In the genomic region with DNA sequence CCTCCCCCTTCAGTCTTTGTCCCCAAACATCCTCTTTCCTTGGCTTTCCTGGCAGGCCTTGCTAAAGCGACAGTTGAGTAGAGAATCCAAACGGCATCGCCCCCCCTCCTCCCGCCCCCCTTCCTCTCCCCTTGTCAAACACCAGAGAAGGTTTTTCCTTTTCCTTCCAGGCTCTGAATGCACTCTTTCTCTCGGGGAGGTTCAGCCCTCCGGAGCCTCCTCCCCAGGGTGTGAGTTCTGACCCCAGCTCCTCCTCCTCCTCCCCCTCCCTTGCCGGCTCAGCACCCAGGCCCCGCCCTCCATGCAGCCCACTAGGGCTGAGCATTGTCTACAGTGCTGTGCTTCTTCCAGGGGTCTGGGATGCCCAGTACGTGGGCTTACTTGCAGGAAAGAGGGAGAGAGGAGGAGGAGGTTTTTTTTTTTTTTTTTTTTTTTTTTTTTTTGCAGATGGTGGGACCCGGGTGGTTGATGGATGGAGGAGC, we compare ENCODE assay signal across 10 mouse cellular contexts. TPM values are rescaled to one million over a fixed set of nuclear protein-coding genes. Genes with fewer than 3 reads are reported as not detected.
DNase-seq lines count a peak whose midpoint lies in the region; ATAC-seq and TF ChIP-seq lines count a peak whose summit lies in the region.
"Had no signal": no experiment of that assay in that cellular context is flagged by ENCODE, and none has a peak within 500 bp of the region (broad histone marks: within the 10 kb centered on the region; RNA-seq: fewer than 3 reads in every experiment).

No protein-coding gene starts in this region.

- H3K9ac ChIP-seq in ES-E14 (ENCODE audit: insufficient read depth, low read depth, low read length, poor library complexity, severe bottlenecking), result no peak overlapping the region
- peak overlapping the region; percentile 48 for H3K9ac ChIP-seq in embryonic facial prominence, embryonic 11.5 days (replicated peaks; ENCODE audit: low read length)
- 0 out of 2 replicates have a peak overlapping the region, but pooled peaks have one; percentile 22 for H3K9ac ChIP-seq in intestine, postnatal 0 days (ENCODE audit: low read depth, low read length)

- H3K27me3 ChIP-seq in embryonic facial prominence, embryonic 11.5 days (ENCODE audit: control insufficient read depth, insufficient read depth, low read length), result no peaks in the 10 kb centered on the region
- H3K27me3 ChIP-seq in intestine, postnatal 0 days (replicated peaks; ENCODE audit: control insufficient read depth, insufficient read depth, low read length), result no peaks in the 10 kb centered on the region

- no peaks in the 10 kb centered on the region for H3K9me3 ChIP-seq in ES-E14 (ENCODE audit: control insufficient read depth, insufficient read depth, low read depth, low read length)
- H3K9me3 ChIP-seq in embryonic facial prominence, embryonic 11.5 days (replicated peaks; ENCODE audit: control insufficient read depth, low read length), result no peaks in the 10 kb centered on the region
- H3K9me3 ChIP-seq in intestine, postnatal 0 days (ENCODE audit: control insufficient read depth), result no peaks in the 10 kb centered on the region

- no peak overlapping the region for H3K4me3 ChIP-seq in ES-E14 (ENCODE audit: insufficient read depth in 1 of 2, low read depth in 1 of 2, low read length in 2 of 2, poor library complexity in 1 of 2, severe bottlenecking in 1 of 2)
- H3K4me3 ChIP-seq in embryonic facial prominence, embryonic 11.5 days (ENCODE audit: low read depth, low read length), result no peak overlapping the region
- no peak overlapping the region for H3K4me3 ChIP-seq in intestine, postnatal 0 days (ENCODE audit: low read depth, low read length)

- ATAC-seq in embryonic facial prominence, embryonic 11.5 days (replicated peaks; ENCODE audit: insufficient number of reproducible peaks, low FRiP score, low TSS enrichment, low read depth), result peak; percentile 69
- no peak for ATAC-seq in intestine, postnatal 0 days
- ATAC-seq: activated CD4-positive, CD25-positive, alpha-beta regulatory T cell, adult 4 months had no signal

- in situ Hi-C loops in ES-E14 (cut with MboI; ENCODE audit: low sequenced_read_pairs in 2 of 2, unreplicated experiment in 2 of 2), result no loop called here

- H3K27ac ChIP-seq in ES-E14 (ENCODE audit: insufficient read depth, low read depth, low read length, poor library complexity, severe bottlenecking), result no peak overlapping the region
- H3K27ac ChIP-seq in embryonic facial prominence, embryonic 11.5 days (replicated peaks; ENCODE audit: low read depth, low read length), result no peak overlapping the region
- peak overlapping the region; percentile 66 for H3K27ac ChIP-seq in intestine, postnatal 0 days (ENCODE audit: low read depth, low read length)

- TF ChIP-seq CTCF in intestine, postnatal 0 days (IDR thresholded peaks at IDR 0.05; ENCODE audit: low read depth), result no peak

- peak overlapping the region; percentile 27 for H3K4me2 ChIP-seq in embryonic facial prominence, embryonic 11.5 days (ENCODE audit: low read depth, low read length)
- peak overlapping the region; percentile 48 for H3K4me2 ChIP-seq in intestine, postnatal 0 days (replicated peaks; ENCODE audit: low read depth)

- DNase-seq in ES-E14 (ENCODE audit: low read depth, low spot score), result no peak
- DNase-seq in embryonic facial prominence, embryonic 11.5 days (ENCODE audit: low spot score), result peak; percentile 64
- DNase-seq in lung, postnatal 4 days, result peak; percentile 56 to 75
- no peak for DNase-seq in thymus, postnatal 25 days
- no peak for DNase-seq in urinary bladder, postnatal 25 days (ENCODE audit: low spot score)
- no peak for DNase-seq in urinary bladder, adult 18-20 months (ENCODE audit: low spot score in 2 of 2)
- DNase-seq in urinary bladder, postnatal 4 days (ENCODE audit: low spot score in 2 of 2), result no peak

- H3K36me3 ChIP-seq in ES-E14 (ENCODE audit: control insufficient read depth, insufficient read depth, low read length, poor library complexity, severe bottlenecking), result no peaks in the 10 kb centered on the region
- no peaks in the 10 kb centered on the region for H3K36me3 ChIP-seq in embryonic facial prominence, embryonic 11.5 days (replicated peaks; ENCODE audit: control insufficient read depth, insufficient read depth, low read depth, low read length)
- no peaks in the 10 kb centered on the region for H3K36me3 ChIP-seq in intestine, postnatal 0 days (ENCODE audit: control insufficient read depth, insufficient read depth)

- WGBS in embryonic facial prominence, embryonic 11.5 days, result 4% methylated on average over 9 of the region's 10 CpGs
- 13% methylated on average over 10 of the region's 10 CpGs for WGBS in intestine, postnatal 0 days

- peaks cover 2 to 13% of the 10 kb centered on the region in 2 experiments; a peak in 1 of 4 replicates for H3K4me1 ChIP-seq in ES-E14 (ENCODE audit: control insufficient read depth in 2 of 2, insufficient read depth in 2 of 2, low read length in 2 of 2, poor library complexity in 1 of 2)
- H3K4me1 ChIP-seq in embryonic facial prominence, embryonic 11.5 days (ENCODE audit: control insufficient read depth, insufficient read depth, low read length), result no peaks in the 10 kb centered on the region; the same call in 1 of the 2 replicates
- H3K4me1 ChIP-seq in intestine, postnatal 0 days (replicated peaks; ENCODE audit: control insufficient read depth, insufficient read depth, low read length), result 0 out of 2 replicates have a peak, but pooled peaks cover 6% of the 10 kb centered on the region

TF ChIP-seq in ES-E14, 5 proteins besides CTCF, POLR2A, EP300 and RAD21:
- TF ChIP-seq ZNF384 (IDR thresholded peaks at IDR 0.05; ENCODE audit: low read depth, low read length), result peak; percentile 81
- TF ChIP-seq HCFC1 (IDR thresholded peaks at IDR 0.05; ENCODE audit: borderline replicate concordance, insufficient read depth, low read length), result no peak

RNA-seq across cellular contexts. Expression of gene Erbb2, which starts 2.9 kb away (rescaled TPM):
- 13.2 and 24.4 TPM in 2 replicates for total RNA-seq in ES-E14 (2012; rRNA removed)
- 26.5 and 30.8 TPM in 2 replicates for polyA plus RNA-seq in embryonic facial prominence, embryonic 11.5 days (2014; fragmentation: Nextera tagmentation; extraction: Ambion mirVana)
- 19.4 and 20.7 TPM in 2 replicates for polyA plus RNA-seq in intestine, postnatal 0 days (2015; fragmentation: Nextera tagmentation; extraction: Ambion mirVana)

RNA-seq across cellular contexts. Expression of gene Pgap3, which starts 9.1 kb away (rescaled TPM):
- total RNA-seq in ES-E14 (2012; rRNA removed), result 7.4 and 10.2 TPM in 2 replicates
- 6.0 and 6.5 TPM in 2 replicates for polyA plus RNA-seq in embryonic facial prominence, embryonic 11.5 days (2014; fragmentation: Nextera tagmentation; extraction: Ambion mirVana)
- 14.7 and 15.1 TPM in 2 replicates for polyA plus RNA-seq in intestine, postnatal 0 days (2015; fragmentation: Nextera tagmentation; extraction: Ambion mirVana)

RNA-seq across cellular contexts. Expression of gene Pnmt, which starts 23.1 kb away (rescaled TPM):
- 0.36 TPM in 1 of 2 replicates, not detected in the other for total RNA-seq in ES-E14 (2012; rRNA removed)
- polyA plus RNA-seq in embryonic facial prominence, embryonic 11.5 days (2014; fragmentation: Nextera tagmentation; extraction: Ambion mirVana), result 0.18 and 0.24 TPM in 2 replicates
- not detected in 2 replicates for polyA plus RNA-seq in intestine, postnatal 0 days (2015; fragmentation: Nextera tagmentation; extraction: Ambion mirVana)
- polyA plus RNA-seq: activated CD4-positive, CD25-positive, alpha-beta regulatory T cell, adult 4 months; small intestine, adult 2 months had no signal

RNA-seq across cellular contexts. Expression of gene Tcap, which starts 25.8 kb away (rescaled TPM):
- 0.26 and 0.45 TPM in 2 replicates for total RNA-seq in ES-E14 (2012; rRNA removed)
- polyA plus RNA-seq in embryonic facial prominence, embryonic 11.5 days (2014; fragmentation: Nextera tagmentation; extraction: Ambion mirVana), result 0.29 and 0.46 TPM in 2 replicates
- polyA plus RNA-seq in intestine, postnatal 0 days (2015; fragmentation: Nextera tagmentation; extraction: Ambion mirVana), result 0.44 and 0.69 TPM in 2 replicates
- polyA plus RNA-seq: activated CD4-positive, CD25-positive, alpha-beta regulatory T cell, adult 4 months had no signal

RNA-seq across cellular contexts. Expression of gene Mien1, which starts 29.4 kb away (rescaled TPM):
- 34.6 and 52.5 TPM in 2 replicates for total RNA-seq in ES-E14 (2012; rRNA removed)
- 89.3 and 95.6 TPM in 2 replicates for polyA plus RNA-seq in embryonic facial prominence, embryonic 11.5 days (2014; fragmentation: Nextera tagmentation; extraction: Ambion mirVana)
- polyA plus RNA-seq in intestine, postnatal 0 days (2015; fragmentation: Nextera tagmentation; extraction: Ambion mirVana), result 264 and 265 TPM in 2 replicates

Comparison
In these comparisons a context has a peak if more than half of its experiments do, and no peak if none do; other contexts are left out.
1. DNase-seq: peak in embryonic facial prominence, embryonic 11.5 days (single experiment) and lung, postnatal 4 days (2 of 2); none in ES-E14 (single experiment), thymus, postnatal 25 days (single experiment), urinary bladder, postnatal 25 days (single experiment), urinary bladder, adult 18-20 months (0 of 2) and urinary bladder, postnatal 4 days (0 of 2).